Mouse (Mus musculus): ENCODE results near the gene Glis1. TPM values are rescaled to one million over a fixed set of nuclear protein-coding genes. Genes with fewer than 3 reads are reported as not detected.
A peak's percentile ranks its signal among the peaks of the same experiment; 100 is the strongest.

The Glis1 gene
- polyA plus RNA-seq, 1 experiment = 0.90 TPM

GRCm38 (mm10) chr4:107624951-107625350 is 190.6 kb downstream of the Glis1 start:
- no peak for TF ChIP-seq POLR2A (IDR thresholded peaks at IDR 0.05; ENCODE audit: extremely low read depth, insufficient read depth, low read length)
- H3K4me3 ChIP-seq (ENCODE audit: insufficient read depth, low read length) = no peak overlapping the region
- H3K27ac ChIP-seq (ENCODE audit: insufficient read depth, low read length) = no peak overlapping the region
- H3K4me1 ChIP-seq (ENCODE audit: control insufficient read depth, insufficient read depth, low read length) = no peaks in the 10 kb centered on the region

GRCm38 (mm10) chr4:107628226-107628625 is 193.8 kb downstream of the Glis1 start:
- no peak for TF ChIP-seq CTCF (IDR thresholded peaks at IDR 0.05; ENCODE audit: extremely low read depth, insufficient read depth, low read length)
- TF ChIP-seq POLR2A (IDR thresholded peaks at IDR 0.05; ENCODE audit: extremely low read depth, insufficient read depth, low read length) = no peak
- H3K4me3 ChIP-seq (ENCODE audit: insufficient read depth, low read length) = no peak overlapping the region
- H3K27ac ChIP-seq (ENCODE audit: insufficient read depth, low read length) = no peak overlapping the region
- H3K4me1 ChIP-seq (ENCODE audit: control insufficient read depth, insufficient read depth, low read length) = no peaks in the 10 kb centered on the region

GRCm38 (mm10) chr4:107628921-107629411 is 194.6 kb downstream of the Glis1 start:
- no peak for TF ChIP-seq CTCF (IDR thresholded peaks at IDR 0.05; ENCODE audit: extremely low read depth, insufficient read depth, low read length)
- no peak for TF ChIP-seq POLR2A (IDR thresholded peaks at IDR 0.05; ENCODE audit: extremely low read depth, insufficient read depth, low read length)
- H3K4me1 ChIP-seq (ENCODE audit: control insufficient read depth, insufficient read depth, low read length) = no peaks in the 10 kb centered on the region
- no peak overlapping the region for H3K27ac ChIP-seq (ENCODE audit: insufficient read depth, low read length)
- H3K4me3 ChIP-seq (ENCODE audit: insufficient read depth, low read length) = no peak overlapping the region

GRCm38 (mm10) chr4:107634631-107635030 is 200.2 kb downstream of the Glis1 start:
- Histone ChIP-seq H3K4me3 (ENCODE audit: insufficient read depth, low read length) (no peak overlapping the region), H3K27ac (ENCODE audit: insufficient read depth, low read length) (no peak overlapping the region), H3K4me1 (ENCODE audit: control insufficient read depth, insufficient read depth, low read length) (no peaks in the 10 kb centered on the region)
- TF ChIP-seq POLR2A (IDR thresholded peaks at IDR 0.05; ENCODE audit: extremely low read depth, insufficient read depth, low read length) = no peak
- no peak for TF ChIP-seq CTCF (IDR thresholded peaks at IDR 0.05; ENCODE audit: extremely low read depth, insufficient read depth, low read length)

GRCm38 (mm10) chr4:107636099-107636498 is 201.7 kb downstream of the Glis1 start:
- H3K27ac ChIP-seq (ENCODE audit: insufficient read depth, low read length) = no peak overlapping the region
- no peak overlapping the region for H3K4me3 ChIP-seq (ENCODE audit: insufficient read depth, low read length)
- TF ChIP-seq POLR2A (IDR thresholded peaks at IDR 0.05; ENCODE audit: extremely low read depth, insufficient read depth, low read length) = no peak
- TF ChIP-seq CTCF (IDR thresholded peaks at IDR 0.05; ENCODE audit: extremely low read depth, insufficient read depth, low read length) = no peak
- no peaks in the 10 kb centered on the region for H3K4me1 ChIP-seq (ENCODE audit: control insufficient read depth, insufficient read depth, low read length)

GRCm38 (mm10) chr4:107637670-107638069 is 203.3 kb downstream of the Glis1 start:
- H3K27ac ChIP-seq (ENCODE audit: insufficient read depth, low read length) = no peak overlapping the region
- no peak overlapping the region for H3K4me3 ChIP-seq (ENCODE audit: insufficient read depth, low read length)
- no peaks in the 10 kb centered on the region for H3K4me1 ChIP-seq (ENCODE audit: control insufficient read depth, insufficient read depth, low read length)
- TF ChIP-seq CTCF (IDR thresholded peaks at IDR 0.05; ENCODE audit: extremely low read depth, insufficient read depth, low read length) = peak; percentile 72
- no peak for TF ChIP-seq POLR2A (IDR thresholded peaks at IDR 0.05; ENCODE audit: extremely low read depth, insufficient read depth, low read length)

- no peak for TF ChIP-seq POLR2A (IDR thresholded peaks at IDR 0.05; ENCODE audit: extremely low read depth, insufficient read depth, low read length)
- no peak for TF ChIP-seq CTCF (IDR thresholded peaks at IDR 0.05; ENCODE audit: extremely low read depth, insufficient read depth, low read length)
- Histone ChIP-seq H3K4me1 (ENCODE audit: control insufficient read depth, insufficient read depth, low read length) (no peaks in the 10 kb centered on the region), H3K4me3 (ENCODE audit: insufficient read depth, low read length) (no peak overlapping the region), H3K27ac (ENCODE audit: insufficient read depth, low read length) (no peak overlapping the region)
Observed at GRCm38 (mm10) chr4:107638303-107638702, 203.9 kb downstream of the Glis1 start.

- TF ChIP-seq POLR2A (IDR thresholded peaks at IDR 0.05; ENCODE audit: extremely low read depth, insufficient read depth, low read length) (no peak), CTCF (IDR thresholded peaks at IDR 0.05; ENCODE audit: extremely low read depth, insufficient read depth, low read length) (no peak)
- no peak overlapping the region for H3K27ac ChIP-seq (ENCODE audit: insufficient read depth, low read length)
Observed at GRCm38 (mm10) chr4:107641624-107642023, 207.2 kb downstream of the Glis1 start.

GRCm38 (mm10) chr4:107648959-107649485 is 214.6 kb downstream of the Glis1 start:
- Histone ChIP-seq H3K27ac (ENCODE audit: insufficient read depth, low read length) (no peak overlapping the region), H3K4me3 (ENCODE audit: insufficient read depth, low read length) (no peak overlapping the region)
- TF ChIP-seq CTCF (IDR thresholded peaks at IDR 0.05; ENCODE audit: extremely low read depth, insufficient read depth, low read length) (no peak), POLR2A (IDR thresholded peaks at IDR 0.05; ENCODE audit: extremely low read depth, insufficient read depth, low read length) (no peak)

More at GRCm38 (mm10) chr4:107641624-107642023, 207.2 kb downstream of the Glis1 start:
- no peak overlapping the region for H3K4me3 ChIP-seq (ENCODE audit: insufficient read depth, low read length)
- H3K4me1 ChIP-seq (ENCODE audit: control insufficient read depth, insufficient read depth, low read length) = no peaks in the 10 kb centered on the region

GRCm38 (mm10) chr4:107651021-107651496 is 216.7 kb downstream of the Glis1 start:
- H3K27ac ChIP-seq (ENCODE audit: insufficient read depth, low read length) = no peak overlapping the region
- TF ChIP-seq CTCF (IDR thresholded peaks at IDR 0.05; ENCODE audit: extremely low read depth, insufficient read depth, low read length) = no peak
- TF ChIP-seq POLR2A (IDR thresholded peaks at IDR 0.05; ENCODE audit: extremely low read depth, insufficient read depth, low read length) = no peak
- no peaks in the 10 kb centered on the region for H3K4me1 ChIP-seq (ENCODE audit: control insufficient read depth, insufficient read depth, low read length)
- H3K4me3 ChIP-seq (ENCODE audit: insufficient read depth, low read length) = no peak overlapping the region

More at GRCm38 (mm10) chr4:107648959-107649485, 214.6 kb downstream of the Glis1 start:
- H3K4me1 ChIP-seq (ENCODE audit: control insufficient read depth, insufficient read depth, low read length) = no peaks in the 10 kb centered on the region

Data from cortical plate, adult 2 months (tissue).